Mouse (Mus musculus) right cerebral cortex, adult 18-20 months (tissue): ENCODE results near the gene Gm20518.

ENCODE experiments used
- DNase-seq: peaks from one replicate; pipeline ENCODE4 v3.0.0; 2022; ENCODE audit warnings: mixed read lengths

Gene Gm20518

DNA sequence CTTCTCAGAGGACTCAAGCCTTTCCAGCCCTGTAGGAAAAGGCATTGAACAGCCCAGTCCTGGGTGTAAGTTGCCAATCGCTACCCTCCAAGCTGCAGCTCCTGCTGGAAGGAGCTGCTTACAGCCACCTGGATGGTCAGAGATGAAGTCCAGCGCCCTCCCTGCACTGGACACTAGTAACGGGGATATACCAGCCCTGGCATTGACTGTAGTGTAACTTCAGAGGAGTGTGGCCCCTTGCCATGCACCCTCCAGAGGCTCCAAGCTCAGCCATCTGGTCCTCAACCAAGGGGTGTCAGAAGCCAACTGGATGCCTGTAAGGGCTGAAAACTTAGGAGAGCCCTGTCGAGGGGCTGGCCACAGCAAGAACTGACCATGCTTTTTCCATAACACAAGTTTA lies 51.5 kb downstream of the Gm20518 start:
- no peak for DNase-seq

- DNase-seq: no peak
Measured at GRCm38 (mm10) chr16:17838051-17838450, 53.4 kb downstream of the Gm20518 start, which contains the start of gene Car15. Car15 (minus strand) TSS chr16:17838364.

DNA sequence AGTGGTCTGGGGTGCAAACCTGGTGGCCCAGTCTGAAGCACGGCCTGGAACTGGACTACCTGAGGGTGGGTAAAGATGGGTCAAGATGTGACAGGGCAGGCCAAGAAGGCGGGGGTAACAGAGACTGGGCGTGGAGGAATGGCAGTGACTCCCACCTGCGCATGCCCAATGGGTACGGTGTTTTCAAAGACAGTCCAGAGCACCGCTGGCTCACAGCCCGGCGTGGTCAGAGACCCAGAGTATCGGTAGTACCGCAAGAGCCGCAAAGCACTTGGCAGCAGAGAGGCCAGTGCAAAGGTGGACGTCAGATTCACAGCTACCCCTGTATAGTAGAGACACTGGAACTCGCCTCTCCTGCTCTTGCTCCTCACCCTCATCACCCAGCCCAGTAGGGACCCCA lies 56.0 kb downstream of the Gm20518 start:
- no peak for DNase-seq

- no peak for DNase-seq
Measured at GRCm38 (mm10) chr16:17834543-17834942, 56.9 kb downstream of the Gm20518 start.

GRCm38 (mm10) chr16:17833681-17834399 lies 57.6 kb downstream of the Gm20518 start:
- peak; percentile 68 for DNase-seq

DNA sequence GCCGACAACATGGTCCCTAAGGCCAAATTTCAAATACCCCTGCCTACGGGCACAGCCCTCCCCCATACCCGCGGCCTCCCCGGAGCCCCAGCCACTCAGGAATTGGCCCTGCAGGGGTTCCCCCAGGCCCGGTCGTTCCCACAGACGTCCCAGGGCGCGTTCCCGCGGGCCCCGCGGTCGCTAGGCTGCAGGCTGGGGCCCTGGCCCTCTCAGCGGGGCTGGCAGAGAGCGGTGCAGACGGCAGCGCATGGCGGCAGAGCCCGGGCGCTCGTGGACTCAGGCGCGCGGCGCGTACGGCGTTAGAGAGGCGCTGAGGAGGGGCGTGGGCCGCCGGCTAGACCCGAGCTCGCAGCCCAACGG lies 58.2 kb downstream of the Gm20518 start:
- DNase-seq: peak; percentile 50

DNA sequence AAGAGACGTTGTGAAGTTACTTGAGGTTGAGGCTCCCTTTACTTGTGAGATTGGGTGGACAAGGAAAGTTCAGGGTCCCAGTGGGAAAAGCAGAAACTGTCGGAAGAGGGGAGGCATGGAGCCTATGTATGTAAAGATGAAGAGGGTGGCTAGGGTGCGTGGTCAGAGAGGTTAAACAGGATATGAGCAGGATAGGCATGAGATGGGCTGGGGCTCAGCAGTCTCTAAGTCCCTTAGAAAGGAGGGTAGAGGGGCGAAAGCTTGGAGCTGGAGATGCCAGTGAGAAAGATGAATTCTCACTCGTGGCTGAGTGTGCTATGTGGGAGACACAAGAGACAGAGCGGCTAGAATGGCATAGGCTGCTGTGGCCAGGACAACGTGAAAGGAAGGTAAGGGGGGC lies 58.6 kb downstream of the Gm20518 start, which contains the start of gene B830017H08Rik:
B830017H08Rik (plus strand) TSS at position 301 of the 400 bp plus-strand sequence.
- no peak for DNase-seq

- no peak for DNase-seq
Measured at GRCm38 (mm10) chr16:17831781-17832180, 59.7 kb downstream of the Gm20518 start.

- no peak for DNase-seq
Measured at GRCm38 (mm10) chr16:17830385-17831178, 60.9 kb downstream of the Gm20518 start.

- no peak for DNase-seq
Measured at GRCm38 (mm10) chr16:17828867-17829266, 62.6 kb downstream of the Gm20518 start.

GRCm38 (mm10) chr16:17828229-17828628 lies 63.2 kb downstream of the Gm20518 start:
- DNase-seq: no peak

- DNase-seq: no peak
Measured at GRCm38 (mm10) chr16:17826500-17826899, 65.0 kb downstream of the Gm20518 start.

- DNase-seq: no peak
Measured at GRCm38 (mm10) chr16:17816528-17816927, 74.9 kb downstream of the Gm20518 start.

GRCm38 (mm10) chr16:17815411-17816402 lies 75.8 kb downstream of the Gm20518 start:
- peak; percentile 52 for DNase-seq

DNA sequence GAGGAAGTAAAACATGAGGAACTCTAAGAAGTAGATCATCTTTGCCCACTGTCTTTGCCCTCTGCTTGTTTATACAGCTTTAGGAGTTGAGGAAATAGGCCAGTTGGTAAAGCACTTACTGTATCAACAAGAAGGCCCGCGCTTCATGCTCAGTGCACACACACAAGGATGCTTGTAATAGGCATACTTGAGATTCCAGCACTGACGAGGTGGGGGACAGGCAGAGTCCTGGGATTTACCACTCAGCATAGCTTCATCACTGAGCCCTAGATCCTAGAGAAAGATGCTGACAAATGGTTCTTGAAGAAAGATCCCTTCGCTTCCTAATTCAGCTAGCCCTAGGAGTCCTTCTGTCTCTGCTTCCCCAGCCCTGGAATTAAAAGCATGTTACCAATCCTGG lies 78.3 kb downstream of the Gm20518 start:
- no peak for DNase-seq

GRCm38 (mm10) chr16:17812120-17812519 lies 79.4 kb downstream of the Gm20518 start:
- no peak for DNase-seq

DNA sequence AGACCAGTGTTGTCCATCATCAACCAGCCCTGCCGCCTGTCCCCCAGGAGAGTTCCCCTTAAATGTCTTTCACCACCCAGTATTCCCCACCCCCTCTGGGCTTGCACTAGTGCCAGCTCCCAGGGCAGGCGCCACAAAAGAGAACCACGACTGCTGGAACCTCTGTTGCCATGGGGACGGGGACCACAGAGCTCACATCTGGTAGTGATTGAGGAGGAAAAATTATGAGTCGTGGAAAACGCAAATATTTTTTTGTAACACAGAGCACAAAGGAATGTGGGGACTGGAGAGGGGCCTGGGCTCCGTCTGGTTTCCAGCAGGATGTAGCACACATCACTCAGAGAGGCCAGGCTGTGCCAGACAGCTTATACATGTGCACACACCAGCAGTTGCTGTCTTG lies 81.8 kb downstream of the Gm20518 start:
- no peak for DNase-seq

- DNase-seq: no peak
Measured at GRCm38 (mm10) chr16:17809125-17809524, 82.3 kb downstream of the Gm20518 start.

DNA sequence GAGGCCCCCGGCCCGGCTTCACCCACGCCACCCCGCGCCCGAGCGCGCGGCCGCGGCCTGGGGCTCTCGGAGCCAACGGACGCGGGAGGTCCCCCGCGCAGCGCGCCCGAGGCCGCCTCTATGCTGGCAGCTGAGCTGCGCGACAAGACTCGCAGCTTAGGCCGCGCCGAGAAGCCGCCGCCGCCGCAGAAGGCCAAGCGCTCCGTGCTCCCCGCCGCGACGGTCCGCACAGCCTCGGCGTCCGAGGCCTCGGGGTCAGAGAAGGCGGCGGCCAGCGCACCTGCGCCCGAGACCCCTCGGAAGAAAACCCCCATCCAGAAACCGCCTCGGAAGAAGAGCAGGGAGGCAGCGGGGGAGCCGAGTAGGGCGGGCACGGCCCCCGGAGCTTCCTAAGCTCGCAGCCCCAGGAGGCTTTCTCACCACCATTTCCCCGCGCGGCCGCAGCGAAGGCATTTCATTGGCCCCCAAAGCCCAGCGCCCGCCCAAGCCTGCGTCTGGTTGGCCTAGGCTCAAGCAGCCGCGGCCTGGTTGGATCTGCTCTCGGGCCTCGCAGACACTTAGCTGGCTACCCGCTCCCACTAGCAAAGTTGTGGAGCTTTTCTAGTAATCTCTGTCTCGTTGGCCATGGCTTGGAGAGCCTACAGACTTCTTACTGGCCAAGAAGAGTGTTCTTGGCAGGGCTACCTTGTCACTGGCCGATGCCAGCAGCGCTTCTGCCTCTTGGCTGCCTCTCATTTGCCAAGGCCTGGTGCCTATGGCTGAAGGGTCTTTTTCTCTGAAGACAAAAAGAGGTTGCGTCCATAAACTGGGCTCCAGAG lies 84.1 kb downstream of the Gm20518 start:
- DNase-seq: peak; percentile 91

DNA sequence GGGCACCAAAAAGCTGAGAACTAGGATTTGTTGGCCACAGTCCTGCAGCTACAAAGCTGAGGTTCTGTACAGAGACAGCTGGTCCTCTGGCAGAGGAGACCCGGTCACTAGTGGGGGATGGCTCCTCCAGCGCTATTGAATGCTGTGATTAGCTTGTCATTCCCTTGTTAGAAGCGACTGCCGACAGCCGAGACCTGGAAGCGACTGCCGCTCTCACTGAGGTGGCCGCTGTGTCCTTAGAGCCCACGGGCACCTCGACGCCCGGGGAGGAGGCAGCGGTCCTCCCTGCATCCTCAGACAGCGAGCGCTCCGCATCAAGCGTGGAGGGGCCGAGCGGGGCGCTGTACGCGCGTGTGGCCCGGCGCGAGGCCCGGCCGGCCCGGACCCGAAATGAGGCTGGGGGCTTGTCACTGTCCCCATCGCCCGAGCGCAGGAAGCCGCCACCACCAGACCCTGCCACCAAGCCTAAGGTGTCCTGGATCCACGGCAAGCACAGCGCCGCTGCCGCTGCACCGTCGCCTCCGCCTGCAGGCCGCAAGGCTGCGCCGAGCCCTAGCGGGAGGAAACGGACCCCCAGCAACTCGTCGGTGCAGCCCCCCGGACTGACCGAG lies 84.8 kb downstream of the Gm20518 start:
- peak; percentile 28 for DNase-seq

DNA sequence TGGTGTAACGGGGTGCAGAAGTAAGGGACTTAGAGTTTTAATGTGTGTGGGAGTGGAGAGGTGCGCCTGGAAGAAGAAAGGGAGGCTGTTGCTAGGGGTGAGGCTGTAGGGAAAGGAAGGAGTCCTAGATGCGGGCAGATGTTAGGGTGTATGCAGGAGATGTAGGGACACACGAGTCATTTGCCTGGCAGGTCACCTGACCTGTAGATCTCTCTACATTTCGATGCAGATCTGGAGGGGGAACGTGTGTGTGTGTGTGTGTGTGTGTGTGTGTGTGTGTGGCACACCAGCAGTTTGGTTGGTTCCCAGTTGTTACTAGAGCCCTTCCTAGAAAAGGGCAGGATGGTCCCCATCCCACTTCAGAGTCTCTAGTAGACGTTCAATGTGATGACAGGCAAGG lies 86.5 kb downstream of the Gm20518 start:
- no peak for DNase-seq
